21 mouse cellular contexts compared by ENCODE assay signal in the genomic region with DNA sequence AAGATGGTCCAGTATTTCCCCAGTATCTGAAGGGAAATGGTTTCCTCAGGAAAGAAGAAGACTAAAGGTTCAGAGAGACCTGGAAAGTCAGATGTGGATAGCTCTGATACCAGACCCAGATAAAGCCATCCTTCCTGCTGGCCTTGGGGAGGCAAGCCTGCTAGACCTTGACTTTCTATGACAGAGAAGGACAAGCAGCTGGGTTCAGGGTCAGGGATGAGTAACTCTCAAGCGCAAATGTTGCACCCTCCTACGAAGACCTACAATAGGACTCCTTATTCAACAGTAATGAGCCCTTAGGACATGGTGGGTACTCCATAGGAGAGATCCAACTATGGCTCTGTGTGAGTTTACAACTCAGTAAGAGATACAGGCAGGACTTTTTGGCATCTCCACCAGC. TPM values are rescaled to one million over a fixed set of nuclear protein-coding genes. Genes with fewer than 3 reads are reported as not detected.
DNase-seq lines count a peak whose midpoint lies in the region; ATAC-seq lines count a peak whose summit lies in the region.
"Had no signal": no experiment of that assay in that cellular context is flagged by ENCODE, and none has a peak within 500 bp of the region (broad histone marks: within the 10 kb centered on the region; RNA-seq: fewer than 3 reads in every experiment).

No protein-coding gene starts in this region.

- peak; percentile 23 for ATAC-seq in kidney, embryonic 15.5 days (replicated peaks; ENCODE audit: low FRiP score)
- no peak for ATAC-seq in limb, embryonic 13.5 days (ENCODE audit: low FRiP score, low read depth)
- no peak for ATAC-seq in monocyte, adult 5-6 weeks (replicated peaks; ENCODE audit: insufficient number of reproducible peaks, low FRiP score, low TSS enrichment, poor library complexity, severe bottlenecking)
- ATAC-seq: activated CD4-positive, CD25-positive, alpha-beta regulatory T cell, adult 4 months; forebrain, embryonic 16.5 days; midbrain, embryonic 13.5 days had no signal

- no peak overlapping the region for H3K4me2 ChIP-seq in kidney, embryonic 15.5 days
- peak overlapping the region; percentile 42 for H3K4me2 ChIP-seq in limb, embryonic 13.5 days (replicated peaks)
- H3K4me2 ChIP-seq: midbrain, embryonic 13.5 days; neural tube, embryonic 12.5 days had no signal

- H3K36me3 ChIP-seq in kidney, embryonic 15.5 days: no peaks in the 10 kb centered on the region
- H3K36me3 ChIP-seq in limb, embryonic 13.5 days: no peaks in the 10 kb centered on the region
- H3K36me3 ChIP-seq: midbrain, embryonic 13.5 days; neural tube, embryonic 12.5 days had no signal

- DNase-seq in kidney, postnatal 14 days: no peak
- peak; percentile 82 for DNase-seq in adrenal gland, adult 8-10 months
- DNase-seq in adrenal gland, postnatal 36 days: peak; percentile 74 to 76
- DNase-seq in urinary bladder, adult 2 months (ENCODE audit: low spot score): no peak
- DNase-seq: cerebellum, postnatal 25 days; gastrocnemius, postnatal 10 days; kidney, adult 11 months; lung, postnatal 4 days had no signal

- WGBS in kidney, embryonic 15.5 days: 60% methylated on average over 2 of the region's 2 CpGs
- WGBS in limb, embryonic 13.5 days: 93% methylated on average over 2 of the region's 2 CpGs

- no peak overlapping the region for H3K9ac ChIP-seq in kidney, embryonic 15.5 days
- no peak overlapping the region for H3K9ac ChIP-seq in limb, embryonic 13.5 days
- H3K9ac ChIP-seq: midbrain, embryonic 13.5 days; neural tube, embryonic 12.5 days had no signal

- peak overlapping the region; percentile 38; the same call in 1 of the 2 replicates for H3K27ac ChIP-seq in kidney, embryonic 15.5 days
- peak overlapping the region; percentile 87 for H3K27ac ChIP-seq in limb, embryonic 13.5 days
- H3K27ac ChIP-seq: midbrain, embryonic 13.5 days; neural tube, embryonic 12.5 days had no signal

- H3K4me1 ChIP-seq in kidney, embryonic 15.5 days: peaks cover 22% of the 10 kb centered on the region
- peaks cover 38% of the 10 kb centered on the region for H3K4me1 ChIP-seq in limb, embryonic 13.5 days
- H3K4me1 ChIP-seq: neural tube, embryonic 12.5 days had no signal

- H3K27me3 ChIP-seq in kidney, embryonic 15.5 days: no peaks in the 10 kb centered on the region
- no peaks in the 10 kb centered on the region for H3K27me3 ChIP-seq in limb, embryonic 13.5 days
- H3K27me3 ChIP-seq: midbrain, embryonic 13.5 days; neural tube, embryonic 12.5 days had no signal

- H3K4me3 ChIP-seq in kidney, embryonic 15.5 days (replicated peaks): no peak overlapping the region
- H3K4me3 ChIP-seq in limb, embryonic 13.5 days: no peak overlapping the region
- H3K4me3 ChIP-seq: midbrain, embryonic 13.5 days; neural tube, embryonic 12.5 days had no signal

- H3K9me3 ChIP-seq in kidney, embryonic 15.5 days (replicated peaks): no peaks in the 10 kb centered on the region
- H3K9me3 ChIP-seq in limb, embryonic 13.5 days: no peaks in the 10 kb centered on the region
- H3K9me3 ChIP-seq: midbrain, embryonic 13.5 days; neural tube, embryonic 12.5 days had no signal

RNA-seq across cellular contexts. Expression of a gene that starts 5.3 kb away (rescaled TPM):
- polyA plus RNA-seq in kidney, embryonic 15.5 days (2015; fragmentation: Nextera tagmentation; extraction: Ambion mirVana): 67.7 and 73.2 TPM in 2 replicates
- total RNA-seq in adrenal gland, adult 8-10 months (2022): 100 to 1,000 TPM in 2 of 4 experiments, 10 to 100 TPM in 2; 71.5 to 127 (median 93.2) TPM
- 100 to 1,000 TPM in 1 of 2 experiments, 10 to 100 TPM in 1; 74.1 to 104 TPM for total RNA-seq in adrenal gland, postnatal 36 days (2021)
- polyA plus RNA-seq in limb, embryonic 13.5 days (2015; fragmentation: Nextera tagmentation; extraction: Ambion mirVana): 97.1 and 101 TPM in 2 replicates
- total RNA-seq in monocyte, adult 5-6 weeks (2017): 167 to 180 TPM (median 174 TPM) in 3 replicates
- 28.0 and 30.1 TPM in 2 replicates for polyA plus RNA-seq in urinary bladder, adult 2 months (2012; rRNA removed)

RNA-seq across cellular contexts. Expression of a gene that starts 33.6 kb away (rescaled TPM):
- polyA plus RNA-seq in kidney, embryonic 15.5 days (2015; fragmentation: Nextera tagmentation; extraction: Ambion mirVana): not detected in 2 replicates
- total RNA-seq in adrenal gland, adult 8-10 months (2022): under 1 TPM in 2 of 4 experiments, not detected in 2; 0.16 to 0.24 TPM
- not detected for total RNA-seq in adrenal gland, postnatal 36 days (2021)
- not detected in 2 replicates for polyA plus RNA-seq in limb, embryonic 13.5 days (2015; fragmentation: Nextera tagmentation; extraction: Ambion mirVana)
- total RNA-seq in monocyte, adult 5-6 weeks (2017): not detected in 3 replicates
- not detected in 2 replicates for polyA plus RNA-seq in urinary bladder, adult 2 months (2012; rRNA removed)
- total RNA-seq: gastrocnemius, postnatal 10 days; layer of hippocampus, postnatal 10 days; left cerebral cortex, postnatal 36 days had no signal
- polyA plus RNA-seq: activated CD4-positive, CD25-positive, alpha-beta regulatory T cell, adult 4 months; heart, embryonic 11.5 days; hindbrain, embryonic 11.5 days; liver, embryonic 16.5 days; midbrain, embryonic 13.5 days; neural tube, embryonic 12.5 days; spleen, adult 2 months had no signal

RNA-seq across cellular contexts. Expression of a gene that starts 59.8 kb away (rescaled TPM):
- polyA plus RNA-seq in kidney, embryonic 15.5 days (2015; fragmentation: Nextera tagmentation; extraction: Ambion mirVana): 23.8 and 25.2 TPM in 2 replicates
- total RNA-seq in adrenal gland, adult 8-10 months (2022): 10 to 100 TPM; 25.0 to 31.8 (median 28.4) TPM
- 10 to 100 TPM; 23.7 to 27.2 TPM for total RNA-seq in adrenal gland, postnatal 36 days (2021)
- 27.3 and 27.6 TPM in 2 replicates for polyA plus RNA-seq in limb, embryonic 13.5 days (2015; fragmentation: Nextera tagmentation; extraction: Ambion mirVana)
- 28.8 to 39.0 TPM (median 32.3 TPM) in 3 replicates for total RNA-seq in monocyte, adult 5-6 weeks (2017)
- 25.3 and 28.5 TPM in 2 replicates for polyA plus RNA-seq in urinary bladder, adult 2 months (2012; rRNA removed)

Comparison
In these comparisons a context has a peak if more than half of its experiments do, and no peak if none do; other contexts are left out.
1. DNase-seq: peak in adrenal gland, adult 8-10 months (single experiment) and adrenal gland, postnatal 36 days (2 of 2); none in kidney, postnatal 14 days (single experiment) and urinary bladder, adult 2 months (single experiment).